Mouse (Mus musculus): ENCODE data around the gene Nmd3. TPM values are rescaled to one million over a fixed set of nuclear protein-coding genes. Genes with fewer than 3 reads are reported as not detected.

The Nmd3 gene
- polyA plus RNA-seq, 1 experiment from 2014 or later, result 107 TPM

Other genes starting within 250 kb of the Nmd3 start
- 93.0 and 94.6 TPM in 2 replicates for gene B3galnt1, start 123.0 kb upstream of the Nmd3 start, polyA plus RNA-seq (2014; fragmentation: Nextera tagmentation; extraction: Ambion mirVana)
- gene Sptssb, start 138.0 kb downstream of the Nmd3 start, polyA plus RNA-seq (2014; fragmentation: Nextera tagmentation; extraction: Ambion mirVana), result 0.38 and 0.39 TPM in 2 replicates